Mouse (Mus musculus) neural tube, embryonic 12.5 days (tissue): Measurements from ENCODE around the gene Ptges. TPM values are rescaled to one million over a fixed set of nuclear protein-coding genes. Genes with fewer than 3 reads are reported as not detected.

Source experiments
- ATAC-seq: fragments of 200-750 bp; cut with Nextera tagmentation; 2 replicates; pipeline ENCODE4 v1.8.0; 2017; ENCODE audit warnings: low read depth, mild to moderate bottlenecking, moderate TSS enrichment, moderate library complexity; ENCODE audit not compliant: low FRiP score
- H3K27ac ChIP-seq: fragments of 300-500 bp; sonication (generic); 2 replicates; pipeline ENCODE4 v1.5.1; 2016
- H3K27me3 ChIP-seq: fragments of 300-500 bp; sonication (generic); replicated peaks from 2 replicates; pipeline ENCODE4 v1.6.1; 2016; ENCODE audit warnings: mild to moderate bottlenecking
- H3K36me3 ChIP-seq: fragments of 300-500 bp; sonication (generic); 2 replicates; pipeline ENCODE4 v1.6.1; 2016; ENCODE audit warnings: mild to moderate bottlenecking
- H3K4me1 ChIP-seq: fragments of 300-500 bp; sonication (generic); 2 replicates; pipeline ENCODE4 v1.6.1; 2016
- H3K4me2 ChIP-seq: fragments of 300-500 bp; sonication (generic); replicated peaks from 2 replicates; pipeline ENCODE4 v1.6.1; 2016; ENCODE audit warnings: mild to moderate bottlenecking
- H3K4me3 ChIP-seq: fragments of 300-500 bp; sonication (generic); 2 replicates; pipeline ENCODE4 v1.5.1; 2016
- H3K9ac ChIP-seq: fragments of 300-500 bp; sonication (generic); 2 replicates; pipeline ENCODE4 v1.6.1; 2016; ENCODE audit warnings: mild to moderate bottlenecking
- H3K9me3 ChIP-seq: fragments of 300-500 bp; sonication (generic); 2 replicates; pipeline ENCODE4 v1.6.1; 2016; ENCODE audit warnings: mild to moderate bottlenecking
- WGBS: fragments of 180-500 bp; shearing (Covaris S2); methylation state at CpG from one replicate; pipeline ENCODE4 v1.1.7; 2016; 5-methylcytosine and 5-hydroxymethylcytosine counted together
- polyA plus RNA-seq: library from polyadenylated mRNA; unstranded; fragments of >200 nt; fragmentation: Nextera tagmentation; extraction: Ambion mirVana; gene quantifications from 2 replicates; pipeline ENCODE4 v1.2.1, GENCODE M21; 2016

Gene Ptges
- polyA plus RNA-seq, 1 experiment from 2014 or later, result 2.9 TPM

- no peak overlapping the region for H3K9ac ChIP-seq
- no peaks in the 10 kb centered on the region for H3K36me3 ChIP-seq
- WGBS, result 77% methylated on average over 9 of the region's 9 CpGs
- H3K27ac ChIP-seq, result no peak overlapping the region
- ATAC-seq, result no peak
- H3K4me2 ChIP-seq, result no peak overlapping the region
- H3K4me1 ChIP-seq, result peaks cover 12% of the 10 kb centered on the region
- H3K4me3 ChIP-seq, result no peak overlapping the region
- no peaks in the 10 kb centered on the region for H3K9me3 ChIP-seq
- peaks cover 34% of the 10 kb centered on the region for H3K27me3 ChIP-seq
These were observed 66.1 kb downstream of the Ptges start for GRCm38 (mm10) chr2:30863574-30863973.

GRCm38 (mm10) chr2:30862081-30862480 lies 67.6 kb downstream of the Ptges start:
- H3K4me2 ChIP-seq, result no peak overlapping the region
- 64% methylated on average over 4 of the region's 4 CpGs for WGBS
- no peaks in the 10 kb centered on the region for H3K9me3 ChIP-seq
- H3K4me3 ChIP-seq, result no peak overlapping the region
- H3K4me1 ChIP-seq, result peaks cover 12% of the 10 kb centered on the region
- H3K27ac ChIP-seq, result no peak overlapping the region
- no peaks in the 10 kb centered on the region for H3K36me3 ChIP-seq
- no peak overlapping the region for H3K9ac ChIP-seq
- peaks cover 34% of the 10 kb centered on the region for H3K27me3 ChIP-seq
- no peak for ATAC-seq

GRCm38 (mm10) chr2:30859782-30860181 lies 69.9 kb downstream of the Ptges start:
- ATAC-seq, result no peak
- Histone ChIP-seq H3K9me3 (no peaks in the 10 kb centered on the region), H3K27ac (no peak overlapping the region), H3K4me3 (no peak overlapping the region), H3K4me2 (no peak overlapping the region), H3K36me3 (no peaks in the 10 kb centered on the region), H3K4me1 (peaks cover 8% of the 10 kb centered on the region), H3K27me3 (peaks cover 17% of the 10 kb centered on the region), H3K9ac (no peak overlapping the region)
- WGBS, result 83% methylated on average over 5 of the region's 5 CpGs

GRCm38 (mm10) chr2:30857076-30857475 lies 72.6 kb downstream of the Ptges start:
- ATAC-seq, result no peak
- Histone ChIP-seq H3K4me1 (peaks cover 7% of the 10 kb centered on the region; the same call in 1 of the 2 replicates), H3K36me3 (no peaks in the 10 kb centered on the region), H3K9me3 (no peaks in the 10 kb centered on the region), H3K4me3 (no peak overlapping the region), H3K4me2 (no peak overlapping the region), H3K27ac (no peak overlapping the region), H3K9ac (no peak overlapping the region), H3K27me3 (peaks cover 8% of the 10 kb centered on the region; the same call in 1 of the 2 replicates)
- 65% methylated on average over 6 of the region's 6 CpGs for WGBS

GRCm38 (mm10) chr2:30852771-30853313 lies 76.8 kb downstream of the Ptges start:
- no peak overlapping the region for H3K4me2 ChIP-seq
- peaks cover 8% of the 10 kb centered on the region; the same call in 1 of the 2 replicates for H3K27me3 ChIP-seq
- ATAC-seq, result no peak
- no peaks in the 10 kb centered on the region for H3K36me3 ChIP-seq
- H3K9me3 ChIP-seq, result no peaks in the 10 kb centered on the region
- H3K9ac ChIP-seq, result no peak overlapping the region; the same call in 1 of the 2 replicates
- H3K4me3 ChIP-seq, result no peak overlapping the region
- H3K27ac ChIP-seq, result no peak overlapping the region
- H3K4me1 ChIP-seq, result peaks cover 10% of the 10 kb centered on the region; the same call in 1 of the 2 replicates
- 40% methylated on average over 20 of the region's 20 CpGs for WGBS

- Histone ChIP-seq H3K27me3 (peaks cover 26% of the 10 kb centered on the region), H3K4me3 (no peak overlapping the region), H3K9ac (no peak overlapping the region), H3K27ac (no peak overlapping the region), H3K36me3 (no peaks in the 10 kb centered on the region), H3K4me2 (no peak overlapping the region), H3K9me3 (no peaks in the 10 kb centered on the region), H3K4me1 (peaks cover 11% of the 10 kb centered on the region)
- 64% methylated on average over 6 of the region's 6 CpGs for whole genome bisulfite sequencing
- ATAC-seq, result no peak
These were observed 79.1 kb downstream of the Ptges start for GRCm38 (mm10) chr2:30850581-30850980.

GRCm38 (mm10) chr2:30848184-30848583 lies 81.5 kb downstream of the Ptges start:
- 55% methylated on average over 8 of the region's 8 CpGs for WGBS
- H3K4me3 ChIP-seq, result no peak overlapping the region
- H3K27ac ChIP-seq, result no peak overlapping the region
- H3K27me3 ChIP-seq, result peaks cover 43% of the 10 kb centered on the region
- H3K9me3 ChIP-seq, result no peaks in the 10 kb centered on the region
- H3K9ac ChIP-seq, result no peak overlapping the region
- peaks cover 16% of the 10 kb centered on the region for H3K4me1 ChIP-seq
- H3K4me2 ChIP-seq, result no peak overlapping the region
- ATAC-seq, result no peak
- no peaks in the 10 kb centered on the region for H3K36me3 ChIP-seq

- WGBS, result 22% methylated on average over 6 of the region's 6 CpGs
- Histone ChIP-seq H3K4me2 (peak overlapping the region; percentile 89), H3K4me1 (peaks cover 11% of the 10 kb centered on the region), H3K4me3 (no peak overlapping the region), H3K36me3 (no peaks in the 10 kb centered on the region), H3K27me3 (peaks cover 39% of the 10 kb centered on the region), H3K9me3 (no peaks in the 10 kb centered on the region), H3K27ac (no peak overlapping the region), H3K9ac (no peak overlapping the region)
- ATAC-seq, result no peak
These were observed 82.9 kb downstream of the Ptges start for GRCm38 (mm10) chr2:30846723-30847122.

- H3K36me3 ChIP-seq, result no peaks in the 10 kb centered on the region
- no peak overlapping the region for H3K27ac ChIP-seq
- H3K9ac ChIP-seq, result no peak overlapping the region
- WGBS, result 83% methylated on average over 8 of the region's 8 CpGs
- peaks cover 39% of the 10 kb centered on the region for H3K27me3 ChIP-seq
- ATAC-seq, result no peak
- no peaks in the 10 kb centered on the region for H3K9me3 ChIP-seq
- peak overlapping the region; percentile 89 for H3K4me2 ChIP-seq
- peaks cover 11% of the 10 kb centered on the region for H3K4me1 ChIP-seq
- H3K4me3 ChIP-seq, result peak overlapping the region; percentile 51
These were observed 83.4 kb downstream of the Ptges start for GRCm38 (mm10) chr2:30846236-30846635.

GRCm38 (mm10) chr2:30845152-30846070 lies 84.3 kb downstream of the Ptges start:
- Histone ChIP-seq H3K4me3 (peak overlapping the region; percentile 51), H3K27ac (no peak overlapping the region), H3K9me3 (no peaks in the 10 kb centered on the region), H3K4me2 (peak overlapping the region; percentile 89), H3K4me1 (peaks cover 11% of the 10 kb centered on the region), H3K9ac (peak overlapping the region; percentile 58), H3K27me3 (peaks cover 39% of the 10 kb centered on the region), H3K36me3 (no peaks in the 10 kb centered on the region)
- no peak for ATAC-seq
- WGBS, result 2% methylated on average over 80 of the region's 80 CpGs

- Histone ChIP-seq H3K4me1 (peaks cover 7% of the 10 kb centered on the region), H3K27me3 (peaks cover 42% of the 10 kb centered on the region), H3K36me3 (no peaks in the 10 kb centered on the region), H3K4me3 (no peak overlapping the region), H3K27ac (no peak overlapping the region), H3K4me2 (no peak overlapping the region), H3K9ac (no peak overlapping the region), H3K9me3 (no peaks in the 10 kb centered on the region)
- ATAC-seq, result no peak
- 66% methylated on average over 10 of the region's 10 CpGs for WGBS
These were observed 87.0 kb downstream of the Ptges start for GRCm38 (mm10) chr2:30842615-30843014.
